Mouse (Mus musculus): ENCODE measurements at regions not wholly inside any gene's neighbourhood (a gene's known extent, or its start where the extent isn't known, plus 50 kb on each side); places are given as distances from the start of the nearest gene placed in this dataset.

DNA sequence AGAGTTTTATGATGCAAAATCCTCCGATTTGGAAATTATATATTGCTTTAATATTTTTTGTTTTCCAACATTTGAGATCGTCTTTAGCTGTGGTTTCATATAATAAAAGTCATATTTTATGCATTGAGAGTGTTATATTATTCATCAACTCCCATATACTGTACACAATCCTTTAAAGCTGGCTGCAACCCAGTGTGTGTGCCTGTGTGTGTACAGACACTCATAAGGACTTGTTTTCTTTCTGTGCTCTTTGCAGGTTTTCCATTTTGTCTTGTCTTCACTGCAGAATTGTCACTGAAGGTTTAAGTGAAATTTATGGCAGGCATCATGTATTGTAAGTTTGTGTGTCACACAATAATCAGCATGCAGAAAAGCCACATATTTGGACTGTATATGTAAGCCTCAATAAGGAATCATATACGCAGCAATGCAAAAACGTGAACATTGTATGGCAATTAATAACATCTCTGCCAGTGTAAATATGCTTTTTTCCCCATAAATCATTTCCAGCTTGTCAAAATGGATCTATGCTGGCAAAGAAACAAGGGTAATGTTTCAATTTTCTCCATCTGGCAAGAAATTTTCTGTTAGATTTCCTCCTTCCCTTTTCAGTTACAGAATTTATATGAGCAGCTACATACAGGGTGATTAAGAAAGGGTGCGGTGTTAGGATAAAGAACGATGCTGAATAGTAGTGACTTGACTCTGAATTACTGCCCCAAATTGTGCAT, 342.4 kb upstream of the Pkn2 start:
- TF ChIP-seq CTCF (IDR thresholded peaks at IDR 0.05; ENCODE audit: low read depth) (no peak), EP300 (IDR thresholded peaks at IDR 0.05; ENCODE audit: low read depth) (no peak)

Data from liver, postnatal 0 days (tissue).